Mouse (Mus musculus) mouse trophoblast stem cell (cell line): ENCODE data around the gene Kcne1.

Experiments used
- in situ Hi-C, 2 experiments: fragments of 300-500 bp; cut with MseI, MboI; formaldehyde crosslinking; loops; 2 replicates in 1 of 2; 3 replicates in 1 of 2; pipeline ENCODE4 v1.15.1; 2025

Kcne1 gene

DNA sequence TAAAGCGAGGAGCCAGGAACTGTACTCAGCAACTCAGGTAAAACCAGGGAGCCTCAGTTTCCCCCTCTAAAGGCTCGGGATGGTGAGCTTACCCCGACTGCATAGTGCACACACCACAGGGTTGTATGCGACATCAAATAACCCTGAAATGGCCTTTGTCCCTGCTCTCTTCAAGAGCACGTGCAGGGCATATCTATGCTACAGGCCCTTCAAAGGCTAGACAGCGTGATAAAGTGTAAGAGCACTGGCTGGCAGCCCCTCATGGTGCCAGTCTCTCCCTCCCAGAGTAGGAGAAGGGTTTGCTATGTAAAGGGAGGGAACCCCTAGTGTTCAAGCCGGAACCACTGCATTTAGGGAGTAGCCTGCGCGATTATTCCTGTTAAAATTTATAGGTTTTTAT lies 2.2 kb downstream of the Kcne1 start:
- in situ Hi-C loops = no loop called here

- in situ Hi-C loops = no loop called here
Observed at GRCm38 (mm10) chr16:92355982-92356381, 3.3 kb downstream of the Kcne1 start.

GRCm38 (mm10) chr16:92355366-92355765 lies 3.9 kb downstream of the Kcne1 start:
- in situ Hi-C loops = no loop called here

- in situ Hi-C loops = no loop called here
Observed at GRCm38 (mm10) chr16:92353897-92354296, 5.4 kb downstream of the Kcne1 start.

- in situ Hi-C loops = no loop called here
Observed at GRCm38 (mm10) chr16:92353295-92353694, 6.0 kb downstream of the Kcne1 start.

- in situ Hi-C loops = no loop called here
Observed at GRCm38 (mm10) chr16:92348941-92349340, 10.3 kb downstream of the Kcne1 start.

DNA sequence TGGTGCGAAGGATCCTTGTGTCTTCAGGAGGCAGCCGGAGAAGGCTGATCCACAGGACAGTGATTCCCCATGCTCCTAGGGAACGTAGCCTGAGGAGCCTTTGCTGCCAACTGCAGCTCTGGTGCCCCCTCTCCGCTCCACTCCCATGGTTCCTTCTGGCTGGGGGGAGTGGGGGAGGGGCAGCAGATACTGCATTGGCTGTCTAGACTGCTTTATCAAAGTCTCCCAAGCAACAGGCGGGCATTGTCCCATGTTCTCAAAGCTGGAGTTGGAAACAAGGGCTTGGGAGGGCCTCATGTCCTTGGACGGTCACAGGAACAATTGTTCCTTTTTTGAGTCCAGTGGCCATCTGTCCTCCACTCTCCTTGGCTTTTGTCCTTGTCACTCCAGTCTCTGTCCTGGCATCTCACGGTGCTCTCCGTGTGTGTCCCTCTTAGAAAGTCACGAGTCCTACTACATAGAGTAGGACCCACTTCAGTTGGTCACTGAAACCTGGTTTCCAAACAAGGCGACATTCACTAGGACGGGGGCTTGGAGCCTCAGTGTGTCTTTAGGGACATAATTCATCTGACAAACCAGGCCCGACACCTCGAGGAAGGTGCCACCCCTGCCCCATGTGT lies 12.9 kb downstream of the Kcne1 start:
- in situ Hi-C loops = no loop called here

GRCm38 (mm10) chr16:92345177-92345576 lies 14.1 kb downstream of the Kcne1 start:
- in situ Hi-C loops = no loop called here

- in situ Hi-C loops = no loop called here
Observed at GRCm38 (mm10) chr16:92340612-92341511, 18.4 kb downstream of the Kcne1 start.

GRCm38 (mm10) chr16:92336280-92336679 lies 23.0 kb downstream of the Kcne1 start:
- in situ Hi-C loops = no loop called here

GRCm38 (mm10) chr16:92334600-92334999 lies 24.7 kb downstream of the Kcne1 start:
- in situ Hi-C loops = no loop called here

- in situ Hi-C loops = no loop called here
Observed at GRCm38 (mm10) chr16:92330966-92331365, 28.3 kb downstream of the Kcne1 start.

DNA sequence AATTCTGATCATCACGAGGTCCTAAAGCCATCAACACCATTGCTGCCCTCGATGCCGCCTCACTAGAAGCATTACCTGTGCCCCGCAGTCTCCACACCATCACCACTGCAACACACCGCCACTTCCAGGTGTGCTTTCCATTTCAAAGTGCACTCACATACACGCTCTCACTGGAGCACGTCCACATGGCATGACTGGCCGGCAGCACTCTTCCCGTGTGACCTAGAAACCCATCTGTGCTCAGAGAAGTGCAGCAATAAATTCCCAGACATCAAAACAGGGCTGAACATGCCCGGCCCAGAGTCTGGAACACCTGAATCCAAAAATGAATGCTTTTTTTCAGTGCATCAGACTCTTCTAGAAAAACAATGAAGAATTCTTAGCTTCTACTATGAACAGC lies 31.4 kb downstream of the Kcne1 start:
- in situ Hi-C loops = no loop called here

GRCm38 (mm10) chr16:92325062-92325406 lies 34.2 kb downstream of the Kcne1 start:
- in situ Hi-C loops = no loop called here

GRCm38 (mm10) chr16:92324309-92325061 lies 34.8 kb downstream of the Kcne1 start:
- in situ Hi-C loops = no loop called here

- in situ Hi-C loops = no loop called here
Observed at GRCm38 (mm10) chr16:92321341-92321740, 37.9 kb downstream of the Kcne1 start, which contains the start of gene Fam243. Fam243 (minus strand) TSS chr16:92321441.

DNA sequence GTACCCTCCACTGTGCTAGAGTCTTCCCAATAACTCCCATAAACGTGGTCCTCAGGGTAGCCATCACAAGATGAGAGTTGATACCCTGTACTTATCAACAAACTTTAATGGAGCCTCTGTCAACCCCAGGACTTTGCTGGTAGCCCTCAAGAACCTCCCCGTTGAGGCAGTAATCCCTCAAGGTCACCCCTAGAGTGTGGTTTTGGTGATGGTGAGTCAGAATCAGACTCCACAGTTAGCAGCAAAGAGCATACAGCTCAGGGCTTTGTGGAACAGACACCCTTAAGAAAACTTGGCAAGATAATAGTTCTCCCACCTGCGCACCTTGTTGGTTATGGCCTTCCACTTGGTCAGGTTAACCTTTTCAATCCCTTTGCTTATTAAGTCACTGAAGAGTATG lies 38.9 kb downstream of the Kcne1 start:
- in situ Hi-C loops = no loop called here

GRCm38 (mm10) chr16:92319353-92320109 lies 39.7 kb downstream of the Kcne1 start:
- in situ Hi-C loops = no loop called here

GRCm38 (mm10) chr16:92316049-92316738 lies 43.1 kb downstream of the Kcne1 start:
- in situ Hi-C loops = no loop called here

DNA sequence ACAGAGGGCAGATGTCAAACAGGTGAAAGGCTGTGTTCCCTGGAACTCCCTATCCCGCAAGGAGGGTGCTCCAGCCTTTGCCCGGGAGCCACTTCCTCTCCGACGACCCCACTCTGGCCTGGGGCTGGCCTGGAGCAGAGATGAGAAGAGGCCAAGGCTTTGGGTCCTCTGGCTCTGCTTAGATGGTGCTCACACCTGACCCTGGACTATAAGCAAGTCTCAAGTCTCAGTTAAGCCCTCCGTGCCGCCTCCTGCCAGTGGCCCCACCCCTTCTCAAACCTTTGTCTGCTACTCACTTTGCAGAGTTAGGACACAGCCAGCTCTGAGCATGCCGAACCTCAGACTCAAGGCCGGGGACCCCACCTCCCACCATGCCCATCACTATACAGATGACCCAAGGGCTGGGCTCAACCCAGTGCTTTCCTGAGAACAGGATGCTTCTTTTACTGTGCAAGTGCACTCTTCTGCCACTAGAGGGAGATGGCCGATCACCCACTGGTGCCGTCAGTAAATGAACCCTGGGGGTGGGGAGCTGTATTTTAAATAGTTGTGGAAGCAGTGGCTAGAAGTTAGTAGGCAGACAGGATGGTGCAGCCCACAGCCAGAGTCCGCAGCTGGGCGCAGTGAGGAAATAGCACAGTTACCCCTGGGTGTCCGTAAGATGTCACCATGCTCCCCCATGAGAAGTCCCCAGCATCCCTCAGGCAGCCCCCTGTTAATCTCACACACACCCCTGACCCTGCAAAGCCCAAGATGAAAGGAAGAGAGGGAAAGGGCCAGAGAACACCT lies 45.1 kb downstream of the Kcne1 start:
- in situ Hi-C loops = no loop called here
